Mouse (Mus musculus) CH12.LX (cell line): ENCODE measurements around the gene Sptb. TPM values are rescaled to one million over a fixed set of nuclear protein-coding genes. Genes with fewer than 3 reads are reported as not detected.

Experiments
- DNase-seq: peaks from one replicate; pipeline ENCODE4 v3.0.0-alpha.2; 2013; ENCODE audit errors: extremely low read depth
- H3K27ac ChIP-seq: 2 replicates; pipeline ENCODE4 v1.5.1; 2012; ENCODE audit warnings: low read depth, mild to moderate bottlenecking, control low read depth, moderate library complexity; ENCODE audit not compliant: insufficient read depth
- H3K27me3 ChIP-seq: replicated peaks from 2 replicates; pipeline ENCODE3; 2012; ENCODE audit warnings: inconsistent platforms
- H3K36me3 ChIP-seq, 2 experiments: replicated peaks in 1 of 2; 2 replicates each; pipeline versions ENCODE3 to v1.6.1; 2012; ENCODE audit warnings: inconsistent platforms in 1 of 2, low read length in 1 of 2, mild to moderate bottlenecking in 1 of 2, mixed read lengths in 1 of 2, moderate library complexity in 1 of 2; ENCODE audit not compliant: control insufficient read depth in 1 of 2, insufficient read depth in 1 of 2
- H3K4me1 ChIP-seq, 2 experiments: 2 replicates each; pipeline ENCODE4 v1.6.1; 2012; ENCODE audit warnings: inconsistent platforms in 1 of 2, moderate library complexity in 1 of 2; ENCODE audit not compliant: insufficient read depth in 2 of 2, control insufficient read depth in 1 of 2
- H3K4me2 ChIP-seq: 2 replicates; pipeline ENCODE4 v1.6.1; 2012; ENCODE audit warnings: low read depth, mild to moderate bottlenecking, control low read depth; ENCODE audit not compliant: poor library complexity, insufficient read depth, severe bottlenecking
- H3K4me3 ChIP-seq, 3 experiments: fragments of 150-350 bp in 1 of 3; sonication (generic) in 1 of 3; replicated peaks in 1 of 3; 2 replicates each; pipeline versions ENCODE3 to v1.5.1; 2011 to 2012; ENCODE audit warnings: low read depth in 2 of 3, low read length in 2 of 3, mild to moderate bottlenecking in 2 of 3, moderate library complexity in 2 of 3, control low read depth in 1 of 3, improper control_type of control experiment in 1 of 3, inconsistent platforms in 1 of 3, mixed read lengths in 1 of 3; ENCODE audit not compliant: poor library complexity in 1 of 3
- H3K79me2 ChIP-seq: replicated peaks from 2 replicates; pipeline ENCODE4 v1.6.1; 2012; ENCODE audit warnings: mild to moderate bottlenecking, moderate library complexity; ENCODE audit not compliant: control insufficient read depth, poor library complexity, insufficient read depth, severe bottlenecking; ENCODE audit errors: extremely low read depth
- H3K9ac ChIP-seq: 2 replicates; pipeline ENCODE4 v1.6.1; 2012; ENCODE audit warnings: low read depth, mild to moderate bottlenecking, control low read depth, moderate library complexity; ENCODE audit not compliant: insufficient read depth
- H3K9me3 ChIP-seq: replicated peaks from 2 replicates; pipeline ENCODE3; 2012; ENCODE audit warnings: low read length, inconsistent platforms, mixed read lengths
- BHLHE40 ChIP-seq: IDR thresholded peaks from 2 replicates; pipeline ENCODE4 v1.6.1; 2011; ENCODE audit warnings: mild to moderate bottlenecking, low read depth, low read length, improper control_type of control experiment
- CHD2 ChIP-seq: IDR thresholded peaks from 2 replicates; pipeline ENCODE4 v1.6.1; 2011; ENCODE audit warnings: low read length, improper control_type of control experiment
- CTCF ChIP-seq, 2 experiments: IDR thresholded peaks in 1 of 2; conservative IDR thresholded peaks in 1 of 2; 2 replicates each; pipeline ENCODE4 v1.5.1; 2011 to 2012; ENCODE audit warnings: low read depth in 2 of 2, low read length in 2 of 2, improper control_type of control experiment in 1 of 2, inconsistent platforms in 1 of 2, mild to moderate bottlenecking in 1 of 2, moderate library complexity in 1 of 2
- ELF1 ChIP-seq: IDR thresholded peaks from 2 replicates; pipeline ENCODE4 v1.6.1; 2014; ENCODE audit warnings: low read depth, mild to moderate bottlenecking, inconsistent platforms, low read length, improper control_type of control experiment
- EP300 ChIP-seq: IDR thresholded peaks from 2 replicates; pipeline ENCODE4 v1.6.1; 2011; ENCODE audit warnings: low read length, improper control_type of control experiment
- GABPA ChIP-seq: IDR thresholded peaks from 2 replicates; pipeline ENCODE4 v1.6.1; 2012; ENCODE audit warnings: low read depth, low read length, improper control_type of control experiment, inconsistent platforms; ENCODE audit not compliant: insufficient replicate concordance
- KAT2A ChIP-seq: IDR thresholded peaks from 2 replicates; pipeline ENCODE4 v1.6.1; 2012; ENCODE audit warnings: low read length, improper control_type of control experiment, inconsistent platforms; ENCODE audit not compliant: insufficient replicate concordance
- MAFK ChIP-seq: IDR thresholded peaks from 2 replicates; pipeline ENCODE4 v1.6.1; 2011; ENCODE audit warnings: low read length, improper control_type of control experiment; ENCODE audit not compliant: insufficient replicate concordance
- MAX ChIP-seq: IDR thresholded peaks from 2 replicates; pipeline ENCODE4 v1.6.1; 2011; ENCODE audit warnings: low read length, improper control_type of control experiment
- MAZ ChIP-seq: IDR thresholded peaks from 2 replicates; pipeline ENCODE4 v1.6.1; 2012; ENCODE audit warnings: low read depth, mild to moderate bottlenecking, inconsistent platforms, low read length, improper control_type of control experiment, moderate library complexity
- MEF2A ChIP-seq: IDR thresholded peaks from 2 replicates; pipeline ENCODE4 v1.6.1; 2014; ENCODE audit warnings: low read depth, mild to moderate bottlenecking, inconsistent platforms, low read length, improper control_type of control experiment, borderline replicate concordance
- MXI1 ChIP-seq: IDR thresholded peaks from 2 replicates; pipeline ENCODE4 v1.6.1; 2011; ENCODE audit warnings: mild to moderate bottlenecking, low read depth, low read length, improper control_type of control experiment
- NELFE ChIP-seq: IDR thresholded peaks from 2 replicates; pipeline ENCODE4 v1.6.1; 2011; ENCODE audit warnings: low read depth, low read length, improper control_type of control experiment
- NRF1 ChIP-seq: IDR thresholded peaks from 2 replicates; pipeline ENCODE4 v1.6.1; 2014; ENCODE audit warnings: low read depth, mild to moderate bottlenecking, inconsistent platforms, low read length, improper control_type of control experiment, moderate library complexity
- PAX5 ChIP-seq: IDR thresholded peaks from 2 replicates; pipeline ENCODE4 v1.6.1; 2012; ENCODE audit warnings: low read length, inconsistent platforms, mixed read lengths
- POLR2A ChIP-seq: IDR thresholded peaks from 2 replicates; pipeline ENCODE4 v1.6.1; 2011; ENCODE audit warnings: low read depth, mild to moderate bottlenecking, improper control_type of control experiment, low read length
- POLR2AphosphoS2 ChIP-seq: IDR thresholded peaks from 2 replicates; pipeline ENCODE4 v1.6.1; 2011; ENCODE audit warnings: low read depth, low read length, improper control_type of control experiment
- RAD21 ChIP-seq: IDR thresholded peaks from 2 replicates; pipeline ENCODE4 v1.6.1; 2011; ENCODE audit warnings: low read depth, mild to moderate bottlenecking, low read length, improper control_type of control experiment, moderate library complexity
- RCOR1 ChIP-seq: conservative IDR thresholded peaks from 2 replicates; pipeline ENCODE4 v1.6.1; 2012; ENCODE audit warnings: low read depth, mild to moderate bottlenecking, inconsistent platforms, low read length, improper control_type of control experiment
- SMC3 ChIP-seq: IDR thresholded peaks from 2 replicates; pipeline ENCODE4 v1.6.1; 2011; ENCODE audit warnings: low read depth, low read length, improper control_type of control experiment
- TCF12 ChIP-seq: IDR thresholded peaks from 2 replicates; pipeline ENCODE4 v1.6.1; 2014; ENCODE audit warnings: low read depth, mild to moderate bottlenecking, inconsistent platforms, low read length, improper control_type of control experiment
- UBTF ChIP-seq: IDR thresholded peaks from 2 replicates; pipeline ENCODE4 v1.6.1; 2012; ENCODE audit warnings: low read depth, mild to moderate bottlenecking, inconsistent platforms, low read length, improper control_type of control experiment, moderate library complexity
- USF1 ChIP-seq: IDR thresholded peaks from 2 replicates; pipeline ENCODE4 v1.6.1; 2014; ENCODE audit warnings: low read depth, mild to moderate bottlenecking, inconsistent platforms, low read length, improper control_type of control experiment
- USF2 ChIP-seq: conservative IDR thresholded peaks from 2 replicates; pipeline ENCODE4 v1.6.1; 2011; ENCODE audit warnings: low read depth, low read length, improper control_type of control experiment
- ZC3H11A ChIP-seq: IDR thresholded peaks from 2 replicates; pipeline ENCODE4 v1.6.1; 2012; ENCODE audit warnings: low read depth, mild to moderate bottlenecking, inconsistent platforms, low read length, improper control_type of control experiment
- ZMIZ1 ChIP-seq: IDR thresholded peaks from 2 replicates; pipeline ENCODE4 v1.6.1; 2012; ENCODE audit warnings: low read depth, mild to moderate bottlenecking, inconsistent platforms, low read length, improper control_type of control experiment
- dilution Hi-C: fragments of 300-500 bp; cut with MboI; formaldehyde crosslinking; loops from 2 replicates; pipeline ENCODE4 v1.14.3; 2020; ENCODE audit warnings: low sequenced_read_pairs; ENCODE audit not compliant: extremely low pct_unique_long_range_greater_than_20kb, extremely low pct_ligation_motif_present
- in situ Hi-C: fragments of 300-500 bp; cut with MboI; formaldehyde crosslinking; loops from 3 replicates; pipeline ENCODE4 v1.14.3; 2019; ENCODE audit warnings: low sequenced_read_pairs, low pct_ligation_motif_present, low pct_unique_long_range_greater_than_20kb, mixed read lengths
- polyA plus RNA-seq: library from polyadenylated mRNA; unstranded; fragments of >175 nt; gene quantifications from 2 replicates; pipeline ENCODE4 v1.2.1, GENCODE M21; 2012; ENCODE audit warnings: low read depth; ENCODE audit not compliant: insufficient read length
- total RNA-seq, 2 experiments: library from RNA; depleted of rRNA; stranded (reverse); fragments of 300-350 nt in 1 of 2; fragments of >200 nt in 1 of 2; gene quantifications; 2 replicates each; pipeline ENCODE4 v1.2.3; 2012 to 2014

Sptb gene
- total and polyA plus RNA-seq, 3 experiments, result 0.03 to 0.04 (median 0.04) TPM

DNA sequence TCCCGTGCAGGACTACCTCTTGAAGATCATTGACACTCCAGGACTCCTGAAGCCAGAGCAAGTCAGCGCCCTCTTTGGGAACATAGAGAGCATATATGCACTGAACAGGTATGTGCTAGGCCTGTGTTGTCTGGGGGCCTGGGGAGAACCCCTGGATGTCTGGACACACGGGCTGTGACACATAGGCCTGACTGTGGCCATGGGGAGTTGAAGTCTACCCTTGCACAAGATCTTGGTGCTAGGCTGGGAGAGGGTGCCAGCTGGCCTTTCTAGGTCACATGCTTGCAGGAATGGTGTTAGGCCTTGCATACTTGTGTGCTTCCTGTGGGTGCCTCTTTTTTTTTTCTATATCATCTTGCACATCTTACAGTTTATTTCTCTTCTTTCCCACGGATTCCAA, 148.2 kb downstream of the Sptb start:
- in situ Hi-C loops, result no loop called here
- DNase-seq, result no peak
- Histone ChIP-seq H3K36me3 (peaks cover 0 to 30% of the 10 kb centered on the region in 2 experiments), H3K4me3 (no peak overlapping the region), H3K79me2 (no peaks in the 10 kb centered on the region), H3K9me3 (no peaks in the 10 kb centered on the region), H3K4me2 (no peak overlapping the region), H3K27ac (no peak overlapping the region)
- dilution Hi-C loops, result no loop called here
- TF ChIP-seq ZC3H11A, result no peak
- no peak for TF ChIP-seq MEF2A
- TF ChIP-seq BHLHE40, result no peak
- TF ChIP-seq MAX, result no peak
- no peak for TF ChIP-seq EP300
- TF ChIP-seq USF2, result no peak
- TF ChIP-seq POLR2A, result no peak
- no peak for TF ChIP-seq PAX5
- no peak for TF ChIP-seq MAZ
- TF ChIP-seq RAD21, result no peak
- TF ChIP-seq RCOR1, result no peak
- TF ChIP-seq USF1, result no peak
- TF ChIP-seq MXI1, result no peak
- no peak for TF ChIP-seq POLR2AphosphoS2
- TF ChIP-seq, all 38 proteins: peak for 0
- Histone ChIP-seq H3K27me3 (no peaks in the 10 kb centered on the region), H3K9ac (no peak overlapping the region), H3K4me1 (peaks cover 3 to 9% of the 10 kb centered on the region in 2 experiments; a peak in 3 of 4 replicates)

DNA sequence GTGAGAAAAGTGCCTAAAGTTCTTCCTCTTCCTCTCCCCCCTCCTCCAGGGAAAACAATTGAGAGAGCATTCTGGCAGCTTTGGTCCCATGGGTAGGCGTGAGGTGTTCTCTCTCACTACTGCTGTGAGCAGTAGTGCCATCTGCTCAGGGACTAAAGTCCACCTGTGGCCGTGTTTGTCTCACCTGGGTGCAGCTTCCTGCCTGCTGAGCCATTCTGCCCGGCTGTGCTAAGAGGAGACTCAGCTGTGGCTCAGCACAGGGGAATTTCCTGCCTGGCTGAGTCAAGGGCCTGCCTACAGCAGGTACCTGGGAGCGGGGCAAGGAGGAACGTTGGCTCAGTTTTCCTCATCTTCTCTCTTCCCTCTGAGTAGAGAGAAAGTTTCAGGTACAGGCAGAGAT, 152.1 kb downstream of the Sptb start:
- dilution Hi-C loops, result no loop called here
- Histone ChIP-seq H3K9ac (no peak overlapping the region), H3K79me2 (no peaks in the 10 kb centered on the region), H3K9me3 (no peaks in the 10 kb centered on the region), H3K4me1 (peaks cover 9 to 27% of the 10 kb centered on the region in 2 experiments), H3K4me3 (no peak overlapping the region), H3K4me2 (no peak overlapping the region), H3K27me3 (no peaks in the 10 kb centered on the region), H3K36me3 (peaks cover 0 to 10% of the 10 kb centered on the region in 2 experiments), H3K27ac (no peak overlapping the region)
- no peak for TF ChIP-seq ELF1
- TF ChIP-seq ZMIZ1, result no peak
- no peak for TF ChIP-seq NRF1
- no peak for TF ChIP-seq KAT2A
- TF ChIP-seq CHD2, result no peak
- no peak for TF ChIP-seq POLR2AphosphoS2
- TF ChIP-seq TCF12, result no peak
- no peak for TF ChIP-seq SMC3
- no peak for TF ChIP-seq MAFK
- TF ChIP-seq CTCF (conservative IDR thresholded peaks at IDR 0.05 in 1 of 2, IDR thresholded peaks at IDR 0.05 in 1 of 2; ENCODE audit: low read depth in 2 of 2, low read length in 2 of 2), result no peak
- TF ChIP-seq BHLHE40, result no peak
- TF ChIP-seq UBTF, result no peak
- TF ChIP-seq GABPA, result no peak
- no peak for TF ChIP-seq NELFE
- TF ChIP-seq EP300, result no peak
- in situ Hi-C loops, result no loop called here
- no peak for DNase-seq
